Mouse (Mus musculus) embryonic stem cell, embryonic (primary cell): ENCODE results near the gene Picalm.
"Not testable (repeated sequence)": the region's sequence is repeated elsewhere in the genome, so short reads cannot be mapped to it uniquely, and the experiment has no call there.

Experiments
- CTCF ChIA-PET, 4 experiments: fragments of 300-600 bp in 2 of 4; fragments of 350-600 bp in 2 of 4; sonication (Branson Sonifier 250); formaldehyde crosslinking; loops; one replicate each; lab custom pipeline; 2022; ENCODE audit warnings: inconsistent platforms in 2 of 4; lab: Charles Lee
- POLR2A ChIA-PET, 4 experiments: fragments of 300-600 bp in 2 of 4; fragments of 350-600 bp in 2 of 4; sonication (Branson Sonifier 250); formaldehyde crosslinking; loops; one replicate each; lab custom pipeline; 2022; ENCODE audit warnings: antibody characterized with exemption in 4 of 4, inconsistent platforms in 1 of 4; lab: Charles Lee

Gene Picalm

DNA sequence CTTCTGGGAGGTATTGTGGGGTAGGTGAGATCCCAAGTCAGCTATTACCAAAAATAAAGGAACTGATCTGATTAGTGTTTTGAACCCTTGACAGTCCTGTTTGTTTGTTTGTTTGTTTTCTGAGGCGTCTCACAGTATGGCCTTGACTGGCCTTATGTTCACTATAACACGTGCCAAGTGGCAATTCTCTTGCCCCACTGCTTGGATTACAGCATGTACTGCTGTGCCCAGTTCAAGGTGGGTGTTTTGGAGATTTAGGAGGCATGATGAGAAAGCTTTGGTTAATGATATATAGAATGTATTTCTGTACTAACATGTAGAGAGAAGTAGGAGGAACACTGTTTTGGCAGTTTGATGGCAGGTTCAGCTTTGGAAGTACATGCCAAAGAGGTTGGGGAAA lies 28.0 kb downstream of the Picalm start:
- POLR2A ChIA-PET = interaction anchor here in 2 of 4 experiments (0.7 to 1.3 kb wide), 2 partner anchors 16 to 28 kb away, joined by 3 to 4 read pairs; partner anchors contain the start of gene Picalm (in 1 of the 2)
- CTCF ChIA-PET = no interaction called here

DNA sequence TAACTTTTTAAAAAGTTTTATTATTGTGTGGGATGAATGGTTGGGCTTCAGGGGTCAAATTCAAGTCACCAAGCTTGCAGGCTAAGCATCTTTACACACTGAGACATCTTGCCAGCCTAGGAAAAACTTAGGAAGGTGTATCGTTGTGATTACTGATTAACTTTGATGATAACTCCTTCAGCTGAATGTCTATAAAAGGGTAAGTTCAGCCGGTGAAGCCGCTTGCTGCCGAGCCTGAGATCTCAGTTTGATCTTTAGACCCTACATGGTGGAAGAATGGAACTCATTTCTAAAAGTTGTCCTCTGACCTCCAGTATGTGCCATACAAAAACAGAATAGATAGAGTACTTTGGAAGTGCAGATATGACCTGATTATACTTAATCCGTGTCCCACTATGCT lies 30.6 kb downstream of the Picalm start:
- CTCF ChIA-PET = no interaction called here
- POLR2A ChIA-PET = interaction anchor here in 1 of 4 experiments (0.9 kb wide), 1 partner anchor 8 kb away, joined by 3 read pairs; no protein-coding TSS in a partner anchor

DNA sequence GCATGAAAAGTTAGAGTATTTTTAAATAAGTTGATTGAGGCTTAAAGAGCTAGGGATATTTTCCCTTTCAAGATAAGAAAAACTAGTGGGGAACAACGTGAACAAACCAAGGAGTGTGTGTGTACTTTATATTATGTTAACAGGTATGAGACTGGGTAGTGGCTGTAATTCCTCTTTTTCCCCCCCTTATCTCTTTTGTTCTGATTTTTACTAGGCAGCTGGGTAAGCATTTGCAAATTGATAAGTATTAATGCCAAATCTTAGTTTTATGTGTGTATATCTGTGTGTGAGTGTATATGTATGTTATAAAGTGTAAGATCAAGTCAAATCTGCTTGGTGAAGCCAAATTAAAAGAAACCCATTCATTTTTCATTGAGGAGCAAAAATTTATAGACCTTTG lies 34.3 kb downstream of the Picalm start:
- ChIA-PET POLR2A (interaction anchor here in 2 of 4 experiments (0.6 to 1.5 kb wide), 4 partner anchors 12 to 167 kb away, joined by 3 to 5 read pairs (median 4); no protein-coding TSS in a partner anchor), CTCF (no interaction called here)

DNA sequence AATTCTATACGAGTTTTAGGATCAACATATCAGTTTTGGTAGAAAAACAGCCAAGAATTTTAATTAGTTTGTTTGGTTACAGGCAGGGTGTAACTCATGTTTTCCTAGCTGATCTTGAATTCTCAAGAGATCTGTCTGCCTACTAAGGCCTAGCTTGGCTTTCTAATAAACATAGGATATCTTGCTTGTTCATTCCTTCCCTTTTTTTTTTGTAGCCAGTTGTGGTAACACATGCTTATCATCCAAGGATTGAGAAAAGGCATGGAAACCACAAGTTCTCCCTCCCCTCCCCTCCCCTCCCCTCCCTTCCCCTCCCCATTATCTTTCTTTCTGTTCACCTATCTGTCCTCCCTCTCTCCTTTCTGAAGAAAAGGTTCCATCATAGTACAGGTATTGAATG lies 36.0 kb downstream of the Picalm start:
- CTCF ChIA-PET = interaction anchor here in 1 of 4 experiments (1.2 kb wide), 1 partner anchor 168 kb away, joined by 3 read pairs; no protein-coding TSS in a partner anchor
- POLR2A ChIA-PET = interaction anchor here in 2 of 4 experiments (0.6 to 1.4 kb wide), 5 partner anchors 9 to 709 kb away, joined by 3 to 5 read pairs (median 3); partner anchors contain the start of gene Sytl2 (in 1 of the 2)

DNA sequence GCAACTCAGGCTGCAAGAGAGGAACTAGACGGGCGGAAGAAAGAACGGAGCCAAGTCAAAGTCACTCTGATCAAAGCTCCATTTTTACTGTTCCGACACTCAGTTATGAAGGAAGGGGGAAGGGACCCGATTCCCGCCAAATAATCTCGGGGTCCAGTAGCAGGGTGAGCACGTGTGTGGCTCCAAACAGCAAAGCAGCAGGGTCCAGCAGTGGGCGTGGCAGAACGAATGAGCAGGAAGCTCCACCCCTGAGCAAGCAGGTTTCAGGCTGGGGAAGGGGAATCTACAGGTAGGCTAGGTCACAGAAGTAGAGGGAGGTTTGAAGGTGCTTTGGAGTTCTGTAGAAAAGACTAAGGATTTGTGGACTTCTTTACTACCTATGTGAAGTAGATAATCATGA lies 37.8 kb downstream of the Picalm start:
- CTCF ChIA-PET = not testable (repeated sequence)
- POLR2A ChIA-PET = interaction anchor here in 3 of 4 experiments (0.7 to 1.5 kb wide), 6 partner anchors 9 to 169 kb away, joined by 3 to 4 read pairs (median 3); no protein-coding TSS in a partner anchor

DNA sequence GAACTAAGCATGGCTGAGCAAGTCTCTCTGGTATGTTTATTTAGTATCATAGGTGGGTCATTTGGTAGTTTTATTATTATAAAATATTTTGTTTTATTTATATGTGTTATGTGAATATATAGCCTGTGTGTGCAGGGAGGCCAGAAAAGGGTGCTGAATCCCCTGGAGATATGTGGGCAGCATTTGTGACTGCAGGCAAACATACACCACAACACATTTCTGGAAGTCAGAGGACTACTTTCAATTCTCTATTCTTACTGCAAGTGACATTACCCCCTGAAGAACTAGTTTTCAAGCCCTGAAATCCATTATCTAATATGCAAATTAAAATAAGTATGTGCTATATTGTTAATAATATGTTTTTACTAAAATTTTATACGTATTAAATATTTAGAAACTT lies 43.8 kb downstream of the Picalm start:
- ChIA-PET CTCF (interaction anchor here in 2 of 4 experiments (0.6 kb wide), 2 partner anchors 181 to 1872 kb away, joined by 3 to 29 read pairs; no protein-coding TSS in a partner anchor), POLR2A (no interaction called here)

DNA sequence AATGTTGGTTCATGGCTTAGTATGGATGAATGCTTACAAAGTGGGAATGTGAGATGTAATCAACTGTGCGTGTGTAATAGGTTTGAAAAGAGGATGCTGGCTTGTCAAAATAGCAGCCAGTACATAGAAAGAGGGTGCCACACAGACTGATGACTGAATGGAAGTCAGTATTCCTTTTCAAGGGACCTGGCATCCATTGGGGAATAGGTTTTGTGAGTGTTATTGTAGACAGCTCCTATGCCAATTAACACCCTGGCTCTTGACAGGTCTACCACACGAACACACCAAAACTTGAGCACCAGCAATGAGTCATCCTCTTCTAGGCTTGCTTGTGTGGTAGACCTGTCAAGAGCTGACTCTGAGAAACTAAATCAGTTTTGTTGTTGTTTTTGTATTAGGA lies 45.6 kb downstream of the Picalm start:
- ChIA-PET POLR2A (no interaction called here), CTCF (no interaction called here)

DNA sequence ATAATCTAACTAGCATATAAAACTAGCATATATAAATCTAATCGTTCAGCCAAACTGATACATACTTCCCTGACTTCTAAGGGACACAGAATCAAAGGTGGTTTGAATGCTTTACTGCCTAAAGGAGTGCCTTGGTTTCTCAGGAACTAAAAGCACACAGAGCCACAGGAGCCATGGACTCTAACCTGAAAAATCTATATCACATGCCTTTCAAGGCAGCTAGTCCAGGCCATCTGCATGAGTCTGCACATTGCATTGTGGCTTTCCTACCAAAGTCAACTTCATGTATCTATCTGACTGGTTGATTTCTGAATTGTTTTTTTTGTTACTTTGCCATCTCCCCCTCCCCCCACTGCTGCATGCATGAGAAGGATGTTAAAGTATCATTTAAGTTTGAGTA lies 50.6 kb downstream of the Picalm start:
- ChIA-PET CTCF (no interaction called here), POLR2A (interaction anchor here in 1 of 4 experiments (1.2 kb wide), 1 partner anchor 208 kb away, joined by 3 read pairs; no protein-coding TSS in a partner anchor)

DNA sequence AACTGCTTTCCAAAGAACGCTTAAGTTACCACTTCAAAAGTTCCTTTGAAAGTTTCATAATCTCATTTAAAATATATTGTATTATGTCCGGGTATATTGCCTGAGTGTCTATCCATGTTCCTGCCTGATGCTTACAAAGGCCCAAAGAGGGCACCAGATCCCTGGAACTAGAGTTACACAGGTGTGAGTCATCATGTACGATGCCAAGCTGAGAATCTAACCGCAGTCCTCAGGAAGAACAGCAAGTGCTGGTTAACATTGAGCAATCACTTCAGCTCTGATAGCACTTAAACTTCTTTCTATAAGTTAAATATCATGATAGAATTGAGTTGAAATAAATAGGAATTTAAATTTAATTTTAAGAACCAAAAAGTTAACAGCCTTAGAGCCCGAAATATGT lies 70.2 kb downstream of the Picalm start:
- ChIA-PET POLR2A (no interaction called here), CTCF (no interaction called here)

DNA sequence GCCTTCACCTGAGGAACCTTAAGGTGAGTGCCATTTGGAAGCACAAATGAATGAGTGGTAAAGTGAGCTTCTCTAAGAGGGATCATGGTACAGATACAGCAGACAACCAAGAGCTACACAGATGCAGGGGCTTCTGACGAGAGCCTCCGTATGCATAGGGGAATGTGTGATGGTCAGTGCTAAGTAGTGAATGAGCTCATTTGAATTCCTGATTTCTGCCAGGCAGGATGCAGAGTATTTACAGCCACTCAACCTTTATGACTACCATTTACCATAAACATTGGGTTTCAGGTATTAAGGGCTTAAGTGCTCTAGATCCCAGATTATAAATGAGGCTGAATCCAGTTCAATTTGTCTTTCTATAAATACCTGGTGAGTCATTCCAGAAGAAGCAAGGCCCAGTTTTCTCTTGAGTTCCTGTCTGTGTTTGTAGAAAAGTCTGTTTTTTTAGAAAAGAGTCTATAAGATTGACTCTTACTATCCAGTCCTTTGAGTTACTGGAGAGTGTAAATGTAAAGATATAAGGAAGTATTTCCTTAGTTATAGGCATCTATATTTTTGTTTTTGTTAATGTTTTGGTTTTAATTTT lies 72.0 kb downstream of the Picalm start:
- ChIA-PET POLR2A (interaction anchor here in 1 of 4 experiments (0.5 to 0.8 kb wide), 2 partner anchors 32 to 223 kb away, joined by 3 read pairs; no protein-coding TSS in a partner anchor), CTCF (no interaction called here)

DNA sequence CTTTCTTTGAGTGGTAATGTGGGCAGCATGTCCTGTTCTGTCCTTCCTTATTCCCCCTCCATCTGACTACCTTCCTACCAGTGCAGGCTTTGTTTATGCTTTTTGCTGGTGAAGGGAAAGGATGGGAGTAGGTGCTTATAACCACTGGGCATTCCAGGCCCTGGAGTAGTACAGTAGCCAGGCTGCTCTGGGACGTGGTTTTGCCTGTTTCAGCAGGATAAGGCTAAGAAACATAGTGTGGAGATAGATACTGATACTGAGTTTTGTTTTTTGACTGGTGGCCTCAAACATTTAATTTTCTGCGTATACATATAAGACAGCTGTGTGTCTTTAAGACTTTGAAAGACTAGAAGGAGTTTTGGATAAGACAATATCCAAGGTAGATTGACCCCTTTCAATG lies 73.9 kb downstream of the Picalm start:
- POLR2A ChIA-PET = interaction anchor here in 1 of 4 experiments (0.7 kb wide), 1 partner anchor 9 kb away, joined by 3 read pairs; no protein-coding TSS in a partner anchor
- CTCF ChIA-PET = no interaction called here

DNA sequence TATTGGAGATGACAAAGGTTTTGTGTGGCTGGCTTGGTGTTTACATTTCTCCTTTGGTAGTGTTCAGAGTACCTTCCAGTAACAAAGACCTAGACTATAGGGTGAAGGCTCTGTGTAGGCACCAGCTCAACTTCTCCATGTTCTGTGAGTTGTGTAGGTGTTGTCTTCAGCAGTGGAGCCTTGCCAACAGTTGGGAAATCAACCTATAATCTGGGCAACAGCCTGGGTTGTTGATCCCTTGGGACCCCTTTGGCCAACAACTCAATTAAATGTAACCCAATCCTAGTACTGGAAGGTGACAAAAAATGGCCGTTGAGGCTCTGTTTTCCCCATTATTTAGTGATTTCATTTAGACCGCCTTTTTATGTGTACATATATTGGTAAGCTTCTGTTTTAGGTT lies 80.1 kb downstream of the Picalm start:
- CTCF ChIA-PET = no interaction called here
- POLR2A ChIA-PET = no interaction called here

DNA sequence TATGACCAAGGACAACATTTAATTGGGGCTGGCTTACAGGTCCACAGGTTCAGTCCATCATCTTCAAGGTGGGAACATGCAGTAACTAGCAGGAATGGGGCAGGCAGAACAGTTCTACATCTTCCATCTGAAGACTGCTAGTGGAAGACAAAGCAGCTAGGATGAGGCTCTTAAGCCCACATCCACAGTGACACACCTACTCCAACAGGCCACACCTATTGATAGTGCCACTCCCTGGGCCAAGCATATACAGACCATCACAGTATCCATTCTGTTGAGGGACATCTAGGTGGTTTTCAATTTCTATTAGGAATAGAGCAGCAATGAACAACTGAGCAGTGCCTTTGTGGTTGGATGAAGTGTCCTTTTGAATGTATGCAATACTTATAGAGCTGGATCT lies 80.9 kb downstream of the Picalm start:
- CTCF ChIA-PET = interaction anchor here in 1 of 4 experiments (0.7 kb wide), 2 partner anchors 29 to 33 kb away, joined by 5 to 10 read pairs; no protein-coding TSS in a partner anchor
- POLR2A ChIA-PET = interaction anchor here in 2 of 4 experiments (1.0 kb wide), 2 partner anchors 80 to 213 kb away, joined by 3 to 4 read pairs; no protein-coding TSS in a partner anchor

DNA sequence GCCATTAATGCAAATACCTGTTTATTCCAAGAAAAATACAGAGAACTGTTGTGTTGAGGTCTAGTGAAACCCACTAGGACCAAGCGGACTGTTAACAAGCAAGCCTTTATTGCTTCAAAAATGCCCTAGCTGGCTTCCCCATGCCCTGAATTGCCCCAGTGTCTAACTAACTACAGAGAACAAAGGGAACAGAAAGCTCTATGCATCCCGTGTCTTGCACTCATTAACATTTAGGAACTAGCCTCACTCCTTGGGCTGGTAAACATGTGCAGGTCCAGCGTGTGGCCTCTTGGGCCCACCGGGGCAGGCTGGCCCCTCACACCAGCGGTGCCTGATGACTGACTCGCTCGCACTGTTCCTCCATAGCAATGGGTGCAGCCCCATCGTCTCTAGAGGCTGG lies 86.5 kb downstream of the Picalm start:
- POLR2A ChIA-PET = interaction anchor here in 3 of 4 experiments (0.6 to 1.3 kb wide), 5 partner anchors 11 to 275 kb away, joined by 3 to 4 read pairs (median 3); partner anchors contain the start of genes Eed (in 1 of the 3) and Hikeshi (in 1 of the 3)
- CTCF ChIA-PET = interaction anchor here in 1 of 4 experiments (1.0 kb wide), 1 partner anchor 13 kb away, joined by 3 read pairs; no protein-coding TSS in a partner anchor

DNA sequence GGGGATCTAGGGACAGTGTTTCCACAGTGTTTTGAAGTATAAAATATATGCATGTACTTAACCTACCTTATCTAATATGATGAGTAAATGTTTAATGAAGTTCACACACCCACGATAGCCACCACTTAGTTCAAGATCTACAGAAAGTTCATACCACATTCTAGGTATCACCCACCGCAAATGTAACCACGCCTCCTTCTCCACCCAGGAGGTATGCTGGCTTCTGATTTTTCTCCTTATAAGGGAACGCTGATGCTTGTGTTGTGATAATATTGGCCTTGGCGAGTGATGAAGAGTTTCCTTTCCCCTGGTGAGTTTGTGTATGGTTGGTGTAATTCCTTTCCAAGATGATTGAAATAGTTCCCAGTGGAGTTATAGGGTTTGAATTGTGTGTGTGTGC lies 88.1 kb downstream of the Picalm start:
- CTCF ChIA-PET = no interaction called here
- POLR2A ChIA-PET = no interaction called here

DNA sequence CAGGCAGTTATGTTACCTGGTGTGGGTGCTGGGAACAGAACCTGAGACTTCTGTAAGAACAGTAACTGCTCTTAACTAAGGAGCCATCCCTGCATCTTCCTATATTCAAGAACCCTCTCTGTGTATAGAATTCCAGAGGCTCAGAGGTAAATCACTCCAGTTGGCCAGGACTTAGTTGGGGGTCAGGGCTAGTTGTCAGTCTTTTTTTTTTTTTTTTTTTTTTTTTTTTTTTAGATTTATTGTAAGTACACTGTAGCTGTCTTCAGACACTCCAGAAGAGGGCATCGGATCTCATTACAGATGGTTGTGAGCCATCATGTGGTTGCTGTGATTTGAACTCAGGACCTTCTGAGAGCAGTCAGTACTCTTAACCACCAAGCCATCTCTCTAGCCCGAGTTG lies 91.5 kb downstream of the Picalm start:
- POLR2A ChIA-PET = no interaction called here
- CTCF ChIA-PET = interaction anchor here in 1 of 4 experiments (0.6 kb wide), 1 partner anchor 380 kb away, joined by 3 read pairs; no protein-coding TSS in a partner anchor

DNA sequence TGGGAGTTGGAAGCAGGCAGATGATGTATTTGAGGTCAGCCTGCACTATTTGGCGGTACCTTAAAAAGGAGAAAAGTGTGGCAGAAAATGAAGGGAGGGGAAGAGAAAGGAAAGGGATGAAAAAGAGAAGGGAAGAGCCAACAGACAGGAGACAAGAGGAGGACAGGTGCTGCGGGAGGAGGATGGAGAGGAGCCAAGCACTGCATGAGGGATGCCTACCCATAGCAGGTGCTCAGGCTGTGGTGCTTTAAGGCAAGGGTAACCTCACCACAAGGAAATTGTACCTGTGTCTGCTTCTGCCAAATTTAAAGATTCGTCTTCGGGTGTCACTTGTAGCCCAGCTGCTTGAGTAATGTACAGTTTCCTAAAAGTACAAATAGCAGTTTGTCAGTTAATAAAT lies 98.1 kb downstream of the Picalm start:
- ChIA-PET CTCF (no interaction called here), POLR2A (interaction anchor here in 1 of 4 experiments (0.6 kb wide), 1 partner anchor 231 kb away, joined by 4 read pairs; no protein-coding TSS in a partner anchor)

DNA sequence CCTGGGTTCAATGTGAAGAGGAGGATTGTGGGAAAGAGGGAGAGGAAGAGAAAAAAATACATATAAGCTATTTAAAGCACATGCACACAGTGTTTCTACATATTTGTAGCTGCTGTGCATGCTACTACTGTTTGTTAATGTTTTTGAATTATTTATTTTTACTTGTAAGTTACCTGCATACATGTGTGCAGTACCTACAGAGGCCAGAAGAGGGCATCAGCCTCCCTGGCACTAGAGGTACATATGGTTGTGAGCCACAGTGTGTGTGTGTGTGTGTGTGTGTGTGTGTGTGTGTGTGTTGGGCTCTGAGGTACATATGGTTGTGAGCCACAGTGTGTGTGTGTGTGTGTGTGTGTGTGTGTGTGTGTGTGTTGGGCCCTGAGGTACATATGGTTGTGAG lies 98.9 kb downstream of the Picalm start:
- POLR2A ChIA-PET = interaction anchor here in 1 of 4 experiments (0.6 kb wide), 1 partner anchor 232 kb away, joined by 4 read pairs; no protein-coding TSS in a partner anchor
- CTCF ChIA-PET = interaction anchor here in 2 of 4 experiments (0.6 to 0.7 kb wide), 2 partner anchors 46 to 304 kb away, joined by 3 to 4 read pairs; no protein-coding TSS in a partner anchor

DNA sequence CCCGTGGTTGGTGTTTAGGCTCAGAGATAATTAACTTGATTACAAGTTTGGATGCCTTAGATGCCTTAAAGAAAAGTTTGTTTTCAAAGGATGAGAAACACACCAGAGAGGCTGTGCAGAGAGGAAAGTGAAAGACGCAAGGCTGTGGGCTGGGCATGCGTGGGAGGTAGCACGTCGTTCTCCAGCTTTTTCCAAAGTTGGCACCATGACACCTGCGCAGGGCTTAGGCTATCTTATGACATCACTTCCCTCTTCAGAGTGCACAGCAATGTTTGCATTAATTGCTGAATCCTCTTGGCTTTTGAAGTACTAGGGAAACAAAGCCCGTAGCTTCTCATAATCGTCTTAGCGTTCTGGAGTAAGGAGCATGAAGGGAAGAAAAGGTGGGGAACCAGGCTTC lies 101.4 kb downstream of the Picalm start:
- ChIA-PET CTCF (no interaction called here), POLR2A (interaction anchor here in 1 of 4 experiments (0.7 kb wide), 1 partner anchor 395 kb away, joined by 3 read pairs; no protein-coding TSS in a partner anchor)
